In the genomic region with DNA sequence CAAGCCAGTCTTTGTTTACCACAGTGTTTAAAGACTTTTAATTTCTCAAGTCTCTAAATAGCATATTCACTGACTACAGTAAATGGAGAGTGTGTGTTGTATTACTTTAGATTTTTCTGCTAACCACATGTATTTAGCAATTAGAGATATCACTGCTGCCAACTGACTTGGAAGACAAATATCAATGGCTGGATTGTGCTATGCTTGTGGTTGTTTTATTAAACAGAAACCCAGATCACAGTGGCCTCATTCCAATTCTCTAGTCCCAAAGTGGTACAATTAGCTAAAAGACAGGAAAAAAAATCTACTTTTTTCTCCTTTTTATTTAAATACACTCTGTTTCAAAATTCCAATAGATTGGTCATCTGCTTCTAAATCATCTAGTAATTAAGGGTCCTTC, we compare ENCODE assay signal across 20 mouse cellular contexts.
DNase-seq lines count a peak whose midpoint lies in the region; ATAC-seq and TF ChIP-seq lines count a peak whose summit lies in the region.
"Had no signal": no experiment of that assay in that cellular context is flagged by ENCODE, and none has a peak within 500 bp of the region (broad histone marks: within the 10 kb centered on the region; RNA-seq: fewer than 3 reads in every experiment).

No protein-coding gene starts in this region.

- H3K36me3 ChIP-seq in forebrain, postnatal 0 days (ENCODE audit: insufficient read depth) = no peaks in the 10 kb centered on the region
- H3K36me3 ChIP-seq in forebrain, embryonic 14.5 days (ENCODE audit: control insufficient read depth, insufficient read depth, low read length) = no peaks in the 10 kb centered on the region
- H3K36me3 ChIP-seq: embryonic facial prominence, embryonic 13.5 days had no signal

- ATAC-seq in forebrain, postnatal 0 days = no peak
- no peak for ATAC-seq in forebrain, embryonic 14.5 days
- ATAC-seq: activated CD4-positive, CD25-positive, alpha-beta regulatory T cell, adult 4 months; forebrain, embryonic 13.5 days; forebrain, embryonic 16.5 days; Patski had no signal

- H3K27ac ChIP-seq in forebrain, postnatal 0 days (ENCODE audit: low read depth, low read length) = no peak overlapping the region
- H3K27ac ChIP-seq in forebrain, embryonic 14.5 days (ENCODE audit: low read depth, low read length) = no peak overlapping the region
- H3K27ac ChIP-seq: embryonic facial prominence, embryonic 13.5 days; forebrain, embryonic 13.5 days had no signal

- no peak overlapping the region for H3K4me3 ChIP-seq in forebrain, postnatal 0 days (ENCODE audit: low read depth, low read length)
- H3K4me3 ChIP-seq in forebrain, embryonic 14.5 days (ENCODE audit: low read depth, low read length) = no peak overlapping the region
- H3K4me3 ChIP-seq: embryonic facial prominence, embryonic 13.5 days; forebrain, embryonic 13.5 days had no signal

- DNase-seq in forebrain, postnatal 0 days = peak; percentile 7
- DNase-seq in forebrain, embryonic 14.5 days (ENCODE audit: low spot score) = no peak
- DNase-seq in layer of hippocampus, adult 9-11 months = peak; percentile 8
- DNase-seq in layer of hippocampus, postnatal 10 days (ENCODE audit: low spot score in 2 of 2) = no peak
- peak; percentile 3 for DNase-seq in brain, adult 2 months (ENCODE audit: low read depth, low spot score)
- DNase-seq in kidney, adult 11 months = no peak
- DNase-seq in urinary bladder, postnatal 25 days (ENCODE audit: low spot score) = no peak
- DNase-seq: adrenal gland, adult 8-10 months; adrenal gland, postnatal 14 days; adrenal gland, postnatal 36 days; cerebellum, adult 11-12 months; cerebellum, adult 2 months; cerebellum, adult 9-10 months; cerebellum, postnatal 10 days; cerebellum, postnatal 25 days had no signal

- H3K9ac ChIP-seq in forebrain, postnatal 0 days = no peak overlapping the region
- no peak overlapping the region for H3K9ac ChIP-seq in forebrain, embryonic 14.5 days (ENCODE audit: low read length)
- H3K9ac ChIP-seq: embryonic facial prominence, embryonic 13.5 days; forebrain, embryonic 13.5 days had no signal

- H3K27me3 ChIP-seq in forebrain, postnatal 0 days (ENCODE audit: insufficient read depth, low read length) = no peaks in the 10 kb centered on the region
- no peaks in the 10 kb centered on the region for H3K27me3 ChIP-seq in forebrain, embryonic 14.5 days (replicated peaks; ENCODE audit: control insufficient read depth, insufficient read depth, low read length)
- H3K27me3 ChIP-seq: embryonic facial prominence, embryonic 13.5 days; forebrain, embryonic 13.5 days; Patski had no signal

- TF ChIP-seq CTCF in forebrain, postnatal 0 days (IDR thresholded peaks at IDR 0.05; ENCODE audit: low read depth) = no peak

- no peak overlapping the region for H3K4me2 ChIP-seq in forebrain, postnatal 0 days (ENCODE audit: low read depth)
- no peak overlapping the region for H3K4me2 ChIP-seq in forebrain, embryonic 14.5 days (ENCODE audit: low read length)
- H3K4me2 ChIP-seq: embryonic facial prominence, embryonic 13.5 days; forebrain, embryonic 13.5 days had no signal

- no peaks in the 10 kb centered on the region for H3K9me3 ChIP-seq in forebrain, postnatal 0 days (ENCODE audit: low read length)
- H3K9me3 ChIP-seq in forebrain, embryonic 14.5 days (replicated peaks; ENCODE audit: control insufficient read depth, low read length) = no peaks in the 10 kb centered on the region
- H3K9me3 ChIP-seq: embryonic facial prominence, embryonic 13.5 days; forebrain, embryonic 13.5 days had no signal

- no peaks in the 10 kb centered on the region for H3K4me1 ChIP-seq in forebrain, postnatal 0 days (ENCODE audit: insufficient read depth)
- no peaks in the 10 kb centered on the region for H3K4me1 ChIP-seq in forebrain, embryonic 14.5 days (ENCODE audit: control insufficient read depth, insufficient read depth, low read length)
- H3K4me1 ChIP-seq: embryonic facial prominence, embryonic 13.5 days; forebrain, embryonic 13.5 days had no signal

Comparison
In these comparisons a context has a peak if more than half of its experiments do, and no peak if none do; other contexts are left out.
1. DNase-seq: peak in forebrain, postnatal 0 days (single experiment), layer of hippocampus, adult 9-11 months (single experiment) and brain, adult 2 months (single experiment); none in forebrain, embryonic 14.5 days (single experiment), layer of hippocampus, postnatal 10 days (0 of 2), kidney, adult 11 months (single experiment) and urinary bladder, postnatal 25 days (single experiment).